Mouse (Mus musculus): Measurements from ENCODE around the gene Fgfr2. TPM values are rescaled to one million over a fixed set of nuclear protein-coding genes. Genes with fewer than 3 reads are reported as not detected.

The Fgfr2 gene
- polyA plus RNA-seq, 1 experiment from 2014 or later: 169 TPM

GRCm38 (mm10) chr7:133010477-133010876 lies 112.7 kb downstream of the Fgfr2 start:
- no peaks in the 10 kb centered on the region for H3K9me3 ChIP-seq (ENCODE audit: control insufficient read depth, low read depth, low read length)
- peaks cover 14% of the 10 kb centered on the region; the same call in 1 of the 2 replicates for H3K36me3 ChIP-seq (ENCODE audit: control insufficient read depth, insufficient read depth, low read length)
- 0 out of 2 replicates have a peak overlapping the region, but pooled peaks have one; percentile 7 for H3K27ac ChIP-seq (ENCODE audit: low read length)
- no peak overlapping the region for H3K9ac ChIP-seq (replicated peaks; ENCODE audit: low read depth, low read length)
- H3K4me2 ChIP-seq (replicated peaks; ENCODE audit: low read depth, low read length): no peak overlapping the region
- H3K4me1 ChIP-seq (ENCODE audit: control insufficient read depth, insufficient read depth, low read length): peaks cover 59% of the 10 kb centered on the region
- WGBS: 86% methylated on average over 3 of the region's 3 CpGs
- H3K4me3 ChIP-seq (ENCODE audit: low read depth, low read length): no peak overlapping the region
- no peaks in the 10 kb centered on the region for H3K27me3 ChIP-seq (ENCODE audit: control insufficient read depth, insufficient read depth, low read length)
- ATAC-seq (ENCODE audit: insufficient number of reproducible peaks, insufficient read depth, low FRiP score, low read depth): no peak

- WGBS: 81% methylated on average over 8 of the region's 8 CpGs
- no peak for ATAC-seq (ENCODE audit: insufficient number of reproducible peaks, insufficient read depth, low FRiP score, low read depth)
- Histone ChIP-seq H3K4me3 (ENCODE audit: low read depth, low read length) (no peak overlapping the region), H3K27me3 (ENCODE audit: control insufficient read depth, insufficient read depth, low read length) (no peaks in the 10 kb centered on the region), H3K36me3 (ENCODE audit: control insufficient read depth, insufficient read depth, low read length) (peaks cover 14% of the 10 kb centered on the region; the same call in 1 of the 2 replicates), H3K27ac (ENCODE audit: low read length) (no peak overlapping the region), H3K9ac (replicated peaks; ENCODE audit: low read depth, low read length) (no peak overlapping the region), H3K9me3 (ENCODE audit: control insufficient read depth, low read depth, low read length) (no peaks in the 10 kb centered on the region), H3K4me2 (replicated peaks; ENCODE audit: low read depth, low read length) (no peak overlapping the region), H3K4me1 (ENCODE audit: control insufficient read depth, insufficient read depth, low read length) (peaks cover 51% of the 10 kb centered on the region)
Measured at GRCm38 (mm10) chr7:133009676-133010075, 113.5 kb downstream of the Fgfr2 start.

- ATAC-seq (ENCODE audit: insufficient number of reproducible peaks, insufficient read depth, low FRiP score, low read depth): no peak
- Histone ChIP-seq H3K4me1 (ENCODE audit: control insufficient read depth, insufficient read depth, low read length) (peaks cover 44% of the 10 kb centered on the region), H3K9ac (replicated peaks; ENCODE audit: low read depth, low read length) (no peak overlapping the region), H3K9me3 (ENCODE audit: control insufficient read depth, low read depth, low read length) (no peaks in the 10 kb centered on the region), H3K4me3 (ENCODE audit: low read depth, low read length) (no peak overlapping the region), H3K4me2 (replicated peaks; ENCODE audit: low read depth, low read length) (no peak overlapping the region), H3K27ac (ENCODE audit: low read length) (no peak overlapping the region), H3K36me3 (ENCODE audit: control insufficient read depth, insufficient read depth, low read length) (peaks cover 14% of the 10 kb centered on the region; the same call in 1 of the 2 replicates), H3K27me3 (ENCODE audit: control insufficient read depth, insufficient read depth, low read length) (no peaks in the 10 kb centered on the region)
- 88% methylated on average over 4 of the region's 4 CpGs for whole genome bisulfite sequencing
Measured at GRCm38 (mm10) chr7:133008663-133009062, 114.5 kb downstream of the Fgfr2 start.

GRCm38 (mm10) chr7:133007343-133007742 lies 115.8 kb downstream of the Fgfr2 start:
- H3K9ac ChIP-seq (replicated peaks; ENCODE audit: low read depth, low read length): no peak overlapping the region
- H3K36me3 ChIP-seq (ENCODE audit: control insufficient read depth, insufficient read depth, low read length): peaks cover 10% of the 10 kb centered on the region; the same call in 1 of the 2 replicates
- H3K4me3 ChIP-seq (ENCODE audit: low read depth, low read length): no peak overlapping the region
- H3K4me2 ChIP-seq (replicated peaks; ENCODE audit: low read depth, low read length): no peak overlapping the region
- H3K27me3 ChIP-seq (ENCODE audit: control insufficient read depth, insufficient read depth, low read length): no peaks in the 10 kb centered on the region
- no peak overlapping the region for H3K27ac ChIP-seq (ENCODE audit: low read length)
- WGBS: 70% methylated on average over 11 of the region's 11 CpGs
- no peak for ATAC-seq (ENCODE audit: insufficient number of reproducible peaks, insufficient read depth, low FRiP score, low read depth)
- peaks cover 36% of the 10 kb centered on the region for H3K4me1 ChIP-seq (ENCODE audit: control insufficient read depth, insufficient read depth, low read length)
- no peaks in the 10 kb centered on the region for H3K9me3 ChIP-seq (ENCODE audit: control insufficient read depth, low read depth, low read length)

GRCm38 (mm10) chr7:133005772-133006171 lies 117.4 kb downstream of the Fgfr2 start:
- Histone ChIP-seq H3K27me3 (ENCODE audit: control insufficient read depth, insufficient read depth, low read length) (no peaks in the 10 kb centered on the region), H3K4me3 (ENCODE audit: low read depth, low read length) (no peak overlapping the region), H3K27ac (ENCODE audit: low read length) (0 out of 2 replicates have a peak overlapping the region, but pooled peaks have one; percentile 44), H3K9ac (replicated peaks; ENCODE audit: low read depth, low read length) (no peak overlapping the region), H3K9me3 (ENCODE audit: control insufficient read depth, low read depth, low read length) (no peaks in the 10 kb centered on the region), H3K4me1 (ENCODE audit: control insufficient read depth, insufficient read depth, low read length) (peaks cover 24% of the 10 kb centered on the region; the same call in 1 of the 2 replicates), H3K4me2 (replicated peaks; ENCODE audit: low read depth, low read length) (no peak overlapping the region), H3K36me3 (ENCODE audit: control insufficient read depth, insufficient read depth, low read length) (peaks cover 13% of the 10 kb centered on the region; the same call in 1 of the 2 replicates)
- 65% methylated on average over 7 of the region's 7 CpGs for WGBS
- no peak for ATAC-seq (ENCODE audit: insufficient number of reproducible peaks, insufficient read depth, low FRiP score, low read depth)

- peaks cover 11% of the 10 kb centered on the region for H3K36me3 ChIP-seq (ENCODE audit: control insufficient read depth, insufficient read depth, low read length)
- no peak overlapping the region for H3K4me3 ChIP-seq (ENCODE audit: low read depth, low read length)
- no peak overlapping the region for H3K4me2 ChIP-seq (replicated peaks; ENCODE audit: low read depth, low read length)
- 17% methylated on average over 3 of the region's 3 CpGs for WGBS
- H3K9ac ChIP-seq (replicated peaks; ENCODE audit: low read depth, low read length): no peak overlapping the region
- ATAC-seq (ENCODE audit: insufficient number of reproducible peaks, insufficient read depth, low FRiP score, low read depth): no peak; the same call in 1 of the 2 replicates
- H3K27ac ChIP-seq (ENCODE audit: low read length): no peak overlapping the region
- no peaks in the 10 kb centered on the region for H3K27me3 ChIP-seq (ENCODE audit: control insufficient read depth, insufficient read depth, low read length)
- peaks cover 23% of the 10 kb centered on the region; the same call in 1 of the 2 replicates for H3K4me1 ChIP-seq (ENCODE audit: control insufficient read depth, insufficient read depth, low read length)
- no peaks in the 10 kb centered on the region for H3K9me3 ChIP-seq (ENCODE audit: control insufficient read depth, low read depth, low read length)
Measured at GRCm38 (mm10) chr7:133003421-133003820, 119.7 kb downstream of the Fgfr2 start.

- H3K27me3 ChIP-seq (ENCODE audit: control insufficient read depth, insufficient read depth, low read length): no peaks in the 10 kb centered on the region
- H3K4me2 ChIP-seq (replicated peaks; ENCODE audit: low read depth, low read length): no peak overlapping the region
- 85% methylated on average over 6 of the region's 6 CpGs for WGBS
- peaks cover 18% of the 10 kb centered on the region for H3K36me3 ChIP-seq (ENCODE audit: control insufficient read depth, insufficient read depth, low read length)
- ATAC-seq (ENCODE audit: insufficient number of reproducible peaks, insufficient read depth, low FRiP score, low read depth): no peak
- H3K4me3 ChIP-seq (ENCODE audit: low read depth, low read length): no peak overlapping the region
- no peaks in the 10 kb centered on the region for H3K9me3 ChIP-seq (ENCODE audit: control insufficient read depth, low read depth, low read length)
- no peak overlapping the region for H3K27ac ChIP-seq (ENCODE audit: low read length)
- H3K9ac ChIP-seq (replicated peaks; ENCODE audit: low read depth, low read length): no peak overlapping the region
- H3K4me1 ChIP-seq (ENCODE audit: control insufficient read depth, insufficient read depth, low read length): peaks cover 16% of the 10 kb centered on the region; the same call in 1 of the 2 replicates
Measured at GRCm38 (mm10) chr7:133002271-133002670, 120.9 kb downstream of the Fgfr2 start.

GRCm38 (mm10) chr7:133001388-133001787 lies 121.8 kb downstream of the Fgfr2 start:
- Histone ChIP-seq H3K9ac (replicated peaks; ENCODE audit: low read depth, low read length) (no peak overlapping the region), H3K4me3 (ENCODE audit: low read depth, low read length) (no peak overlapping the region), H3K4me2 (replicated peaks; ENCODE audit: low read depth, low read length) (no peak overlapping the region), H3K36me3 (ENCODE audit: control insufficient read depth, insufficient read depth, low read length) (peaks cover 26% of the 10 kb centered on the region), H3K9me3 (ENCODE audit: control insufficient read depth, low read depth, low read length) (no peaks in the 10 kb centered on the region), H3K27ac (ENCODE audit: low read length) (no peak overlapping the region), H3K4me1 (ENCODE audit: control insufficient read depth, insufficient read depth, low read length) (peaks cover 10% of the 10 kb centered on the region; the same call in 1 of the 2 replicates), H3K27me3 (ENCODE audit: control insufficient read depth, insufficient read depth, low read length) (no peaks in the 10 kb centered on the region)
- no peak for ATAC-seq (ENCODE audit: insufficient number of reproducible peaks, insufficient read depth, low FRiP score, low read depth)
- 89% methylated on average over 3 of the region's 3 CpGs for WGBS

GRCm38 (mm10) chr7:132999061-132999460 lies 124.1 kb downstream of the Fgfr2 start:
- H3K36me3 ChIP-seq (ENCODE audit: control insufficient read depth, insufficient read depth, low read length): peaks cover 43% of the 10 kb centered on the region

More at GRCm38 (mm10) chr7:132999061-132999460, 124.1 kb downstream of the Fgfr2 start:
- no peaks in the 10 kb centered on the region for H3K9me3 ChIP-seq (ENCODE audit: control insufficient read depth, low read depth, low read length)
- WGBS: 94% methylated on average over 11 of the region's 11 CpGs
- H3K9ac ChIP-seq (replicated peaks; ENCODE audit: low read depth, low read length): no peak overlapping the region
- no peak overlapping the region for H3K4me2 ChIP-seq (replicated peaks; ENCODE audit: low read depth, low read length)
- no peak overlapping the region for H3K4me3 ChIP-seq (ENCODE audit: low read depth, low read length)
- H3K27ac ChIP-seq (ENCODE audit: low read length): no peak overlapping the region
- no peaks in the 10 kb centered on the region for H3K27me3 ChIP-seq (ENCODE audit: control insufficient read depth, insufficient read depth, low read length)
- no peak for ATAC-seq (ENCODE audit: insufficient number of reproducible peaks, insufficient read depth, low FRiP score, low read depth)
- H3K4me1 ChIP-seq (ENCODE audit: control insufficient read depth, insufficient read depth, low read length): 0 out of 2 replicates have a peak, but pooled peaks cover 6% of the 10 kb centered on the region

All from stomach, embryonic 14.5 days (tissue).